Mouse (Mus musculus) liver, embryonic 14.5 days (tissue): ENCODE measurements at regions not wholly inside any gene's neighbourhood (a gene's known extent, or its start where the extent isn't known, plus 50 kb on each side); places are given as distances from the start of the nearest gene placed in this dataset.

Source experiments
- CTCF ChIP-seq: IDR thresholded peaks from 2 replicates; pipeline ENCODE4 v1.5.1; 2016; ENCODE audit warnings: antibody characterized with exemption, low read depth, control low read depth
- EP300 ChIP-seq: IDR thresholded peaks from 2 replicates; pipeline ENCODE4 v1.6.1; 2016; ENCODE audit warnings: antibody characterized with exemption, low read depth

- no peak for TF ChIP-seq EP300
- TF ChIP-seq CTCF: no peak
Observed at GRCm38 (mm10) chr13:71036000-71036399, 194.4 kb upstream of the Adamts16 start.
